Mouse (Mus musculus): ENCODE data around the gene Arhgef25. TPM values are rescaled to one million over a fixed set of nuclear protein-coding genes. Genes with fewer than 3 reads are reported as not detected.

The Arhgef25 gene
- polyA plus RNA-seq, 1 experiment from 2014 or later: 52.6 TPM

DNA sequence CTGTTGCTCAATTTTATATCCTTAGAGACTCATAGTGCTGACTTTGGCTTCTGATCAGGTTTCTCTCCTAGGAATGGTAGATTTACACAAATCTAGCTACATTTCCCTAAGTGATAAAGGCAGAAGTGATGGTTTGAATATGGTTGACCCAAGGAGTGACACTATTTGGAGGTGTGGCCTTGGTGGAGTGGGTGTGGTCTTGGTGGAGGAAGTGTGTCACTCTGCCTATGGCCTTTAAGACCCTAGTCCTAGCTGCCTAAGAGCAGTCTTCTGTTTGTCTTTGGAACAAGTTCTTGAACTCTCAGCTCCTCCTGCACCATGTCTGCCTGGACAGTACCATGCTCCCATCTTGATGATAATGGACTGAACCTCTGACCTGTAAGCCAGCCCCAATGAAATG, 27.3 kb upstream of the Arhgef25 start:
- no peaks in the 10 kb centered on the region for H3K27me3 ChIP-seq
- H3K36me3 ChIP-seq: no peaks in the 10 kb centered on the region
- no peak for ATAC-seq (replicated peaks; ENCODE audit: low FRiP score)
- H3K27ac ChIP-seq: no peak overlapping the region
- H3K4me2 ChIP-seq: no peak overlapping the region
- no peaks in the 10 kb centered on the region for H3K4me1 ChIP-seq
- H3K9me3 ChIP-seq (replicated peaks): no peaks in the 10 kb centered on the region
- H3K9ac ChIP-seq: no peak overlapping the region
- H3K4me3 ChIP-seq (replicated peaks): no peak overlapping the region

- no peak for ATAC-seq (replicated peaks; ENCODE audit: low FRiP score)
- no peaks in the 10 kb centered on the region for H3K27me3 ChIP-seq
- no peak overlapping the region for H3K9ac ChIP-seq
- peaks cover 2% of the 10 kb centered on the region; the same call in 1 of the 2 replicates for H3K4me1 ChIP-seq
- no peak overlapping the region for H3K4me3 ChIP-seq (replicated peaks)
- no peak overlapping the region for H3K27ac ChIP-seq
- H3K9me3 ChIP-seq (replicated peaks): no peaks in the 10 kb centered on the region
- WGBS: 94% methylated on average over 11 of the region's 11 CpGs
- H3K4me2 ChIP-seq: no peak overlapping the region
- H3K36me3 ChIP-seq: no peaks in the 10 kb centered on the region
Observed at GRCm38 (mm10) chr10:127216456-127216855, 26.6 kb upstream of the Arhgef25 start.

DNA sequence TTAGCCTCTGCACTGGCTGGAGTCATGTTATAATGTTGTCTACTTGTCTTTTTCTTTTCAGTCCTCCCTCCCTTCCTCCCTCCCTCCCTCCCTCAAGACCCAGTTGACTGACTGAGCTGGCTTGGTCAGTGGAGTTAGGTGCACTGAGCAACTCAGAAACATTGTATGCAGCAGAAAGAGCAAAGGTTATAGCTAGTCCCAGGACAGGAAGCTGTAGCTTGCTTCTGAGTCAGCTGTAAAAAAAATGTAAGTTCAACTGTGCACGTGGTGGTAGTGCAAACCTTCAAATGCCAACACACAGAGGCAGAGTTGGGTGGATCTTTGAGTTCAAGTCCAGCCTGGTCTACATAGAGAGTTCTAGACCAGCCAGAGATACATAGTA, 24.5 kb upstream of the Arhgef25 start:
- WGBS: 49% methylated on average over 1 of the region's 1 CpGs
- H3K27me3 ChIP-seq: no peaks in the 10 kb centered on the region
- H3K4me3 ChIP-seq (replicated peaks): no peak overlapping the region
- H3K4me2 ChIP-seq: no peak overlapping the region
- peaks cover 19% of the 10 kb centered on the region for H3K4me1 ChIP-seq
- no peak overlapping the region for H3K27ac ChIP-seq
- H3K9me3 ChIP-seq (replicated peaks): no peaks in the 10 kb centered on the region
- no peak for ATAC-seq (replicated peaks; ENCODE audit: low FRiP score)
- H3K36me3 ChIP-seq: no peaks in the 10 kb centered on the region
- no peak overlapping the region for H3K9ac ChIP-seq

DNA sequence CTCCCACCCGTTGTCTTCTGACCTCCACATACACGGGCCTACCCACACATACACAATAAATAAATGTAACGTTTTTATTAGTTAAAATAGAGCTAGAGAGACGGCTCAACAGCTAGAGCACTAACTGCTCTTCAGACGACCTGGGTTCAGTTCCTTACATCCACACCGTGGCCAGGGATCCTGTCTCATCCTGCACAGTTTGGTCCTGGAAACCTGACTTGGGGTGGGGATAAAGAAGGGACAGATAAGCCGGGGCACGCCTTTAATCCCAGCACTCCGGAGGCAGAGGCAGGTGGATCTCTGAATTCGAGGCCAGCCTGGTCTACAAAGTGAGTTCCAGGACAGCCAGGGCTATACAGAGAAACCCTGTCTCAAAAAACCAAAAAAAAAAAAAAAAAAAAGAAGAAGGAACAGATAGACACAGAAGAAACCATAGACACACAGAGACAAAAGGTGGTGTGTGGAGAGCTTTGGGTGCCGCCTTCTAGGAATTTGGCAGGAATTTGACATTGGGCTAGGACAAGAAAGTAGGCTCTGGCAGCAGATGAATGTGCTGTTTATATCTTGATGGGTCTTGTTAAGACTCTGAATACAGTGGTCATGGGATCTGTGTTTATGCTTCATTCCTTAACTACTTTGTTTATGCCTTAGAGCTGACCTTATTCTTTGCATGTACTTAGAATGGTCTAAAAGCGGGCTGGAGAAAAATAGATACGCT, 24.0 kb upstream of the Arhgef25 start:
- H3K4me3 ChIP-seq (replicated peaks): no peak overlapping the region
- peaks cover 21% of the 10 kb centered on the region for H3K4me1 ChIP-seq
- H3K9ac ChIP-seq: no peak overlapping the region
- 72% methylated on average over 13 of the region's 13 CpGs for WGBS
- no peaks in the 10 kb centered on the region for H3K27me3 ChIP-seq
- no peak for ATAC-seq (replicated peaks; ENCODE audit: low FRiP score)
- H3K36me3 ChIP-seq: peaks cover under 1% of the 10 kb centered on the region; the same call in 1 of the 2 replicates
- H3K9me3 ChIP-seq (replicated peaks): no peaks in the 10 kb centered on the region
- H3K4me2 ChIP-seq: no peak overlapping the region
- H3K27ac ChIP-seq: no peak overlapping the region

DNA sequence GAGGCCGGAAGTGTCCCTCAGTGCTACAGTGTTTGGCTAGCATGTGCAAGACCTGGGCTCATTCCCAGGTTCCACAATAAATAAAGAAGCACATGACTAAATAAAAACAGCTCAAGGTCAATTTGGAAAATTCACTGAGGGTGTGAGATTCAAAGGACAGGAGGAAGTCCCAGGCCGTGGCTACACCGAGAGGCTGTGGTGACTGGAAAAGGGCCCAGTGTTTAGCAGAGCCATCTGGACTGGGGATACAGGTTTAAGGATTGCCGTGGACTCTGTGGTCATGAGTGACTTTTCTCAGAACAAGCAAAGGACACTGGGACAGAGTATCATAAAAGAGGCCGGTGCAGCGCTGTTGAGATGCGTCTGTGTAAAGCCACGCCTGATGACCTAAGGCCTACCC, 23.4 kb upstream of the Arhgef25 start:
- H3K9me3 ChIP-seq (replicated peaks): no peaks in the 10 kb centered on the region
- ATAC-seq (replicated peaks; ENCODE audit: low FRiP score): no peak
- H3K4me2 ChIP-seq: no peak overlapping the region
- peaks cover 21% of the 10 kb centered on the region for H3K4me1 ChIP-seq
- H3K27me3 ChIP-seq: no peaks in the 10 kb centered on the region
- WGBS: 78% methylated on average over 8 of the region's 8 CpGs
- no peak overlapping the region for H3K9ac ChIP-seq
- H3K4me3 ChIP-seq (replicated peaks): no peak overlapping the region
- H3K36me3 ChIP-seq: peaks cover 7% of the 10 kb centered on the region
- H3K27ac ChIP-seq: no peak overlapping the region

- peaks cover 20% of the 10 kb centered on the region for H3K36me3 ChIP-seq
- under 1% methylated on average over 47 of the region's 47 CpGs for WGBS
- ATAC-seq (replicated peaks; ENCODE audit: low FRiP score): peak; percentile 97
Observed at GRCm38 (mm10) chr10:127211414-127211854, 21.6 kb upstream of the Arhgef25 start, which contains the start of gene Pip4k2c. TSS of gene Pip4k2c (minus strand) at chr10:127211585.

DNA sequence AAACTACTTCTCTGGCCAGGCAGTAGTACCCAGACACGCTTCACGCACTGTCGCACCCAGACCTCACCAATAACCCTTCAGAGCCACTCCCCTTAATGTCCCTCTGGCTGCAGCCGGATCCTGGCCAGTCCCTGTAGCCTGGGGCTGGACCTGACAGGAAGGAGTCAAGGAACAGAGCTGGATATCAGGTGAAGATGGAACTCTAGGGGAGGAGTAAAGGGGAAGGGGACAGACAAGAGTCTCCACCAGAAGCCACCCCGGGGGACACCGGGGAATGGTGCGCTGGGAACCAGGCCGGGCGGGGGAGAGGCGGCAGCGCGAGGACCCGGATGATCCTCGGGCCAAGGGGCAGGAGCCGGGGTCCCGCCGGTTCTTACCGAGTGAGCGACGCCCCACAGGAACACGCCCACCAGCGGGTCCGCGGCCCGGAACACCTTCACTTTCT, 21.1 kb upstream of the Arhgef25 start:
- peak overlapping the region; percentile 92 for H3K4me2 ChIP-seq
- H3K4me1 ChIP-seq: peaks cover 21% of the 10 kb centered on the region
- H3K9ac ChIP-seq: peak overlapping the region; percentile 75
- H3K27me3 ChIP-seq: no peaks in the 10 kb centered on the region
- under 1% methylated on average over 25 of the region's 25 CpGs for WGBS
- H3K27ac ChIP-seq: peak overlapping the region; percentile 94
- peak; percentile 93 for ATAC-seq (replicated peaks; ENCODE audit: low FRiP score)
- peak overlapping the region; percentile 92 for H3K4me3 ChIP-seq (replicated peaks)
- no peaks in the 10 kb centered on the region for H3K9me3 ChIP-seq (replicated peaks)
- H3K36me3 ChIP-seq: peaks cover 24% of the 10 kb centered on the region

More at GRCm38 (mm10) chr10:127211414-127211854, 21.6 kb upstream of the Arhgef25 start, which contains the start of gene Pip4k2c:
- H3K4me2 ChIP-seq: peak within 1 kb of the TSS; percentile 92
- peak within 1 kb of the TSS; percentile 94 for H3K27ac ChIP-seq
- H3K4me3 ChIP-seq (replicated peaks): peak within 1 kb of the TSS; percentile 92
- peak within 1 kb of the TSS; percentile 75 for H3K9ac ChIP-seq
- no peaks in the 10 kb centered on the region for H3K9me3 ChIP-seq (replicated peaks)
- H3K27me3 ChIP-seq: no peaks in the 10 kb centered on the region
- H3K4me1 ChIP-seq: peaks cover 21% of the 10 kb centered on the region

GRCm38 (mm10) chr10:127209928-127210570, 20.2 kb upstream of the Arhgef25 start:
- no peaks in the 10 kb centered on the region for H3K9me3 ChIP-seq (replicated peaks)
- 79% methylated on average over 13 of the region's 13 CpGs for WGBS
- H3K36me3 ChIP-seq: peaks cover 33% of the 10 kb centered on the region
- ATAC-seq (replicated peaks; ENCODE audit: low FRiP score): no peak
- H3K27me3 ChIP-seq: no peaks in the 10 kb centered on the region
- peak overlapping the region; percentile 75 for H3K9ac ChIP-seq
- peaks cover 21% of the 10 kb centered on the region for H3K4me1 ChIP-seq
- peak overlapping the region; percentile 94 for H3K27ac ChIP-seq
- H3K4me3 ChIP-seq (replicated peaks): peak overlapping the region; percentile 92
- H3K4me2 ChIP-seq: peak overlapping the region; percentile 92

- Histone ChIP-seq H3K4me1 (peaks cover 21% of the 10 kb centered on the region), H3K9me3 (replicated peaks) (no peaks in the 10 kb centered on the region), H3K9ac (no peak overlapping the region), H3K4me3 (replicated peaks) (no peak overlapping the region), H3K4me2 (no peak overlapping the region), H3K27ac (no peak overlapping the region), H3K27me3 (no peaks in the 10 kb centered on the region), H3K36me3 (peaks cover 43% of the 10 kb centered on the region)
- no peak for ATAC-seq (replicated peaks; ENCODE audit: low FRiP score)
- WGBS: 91% methylated on average over 4 of the region's 4 CpGs
Observed at GRCm38 (mm10) chr10:127208921-127209320, 19.0 kb upstream of the Arhgef25 start.

- Histone ChIP-seq H3K4me3 (replicated peaks) (no peak overlapping the region), H3K27me3 (no peaks in the 10 kb centered on the region), H3K27ac (no peak overlapping the region), H3K9me3 (replicated peaks) (no peaks in the 10 kb centered on the region), H3K36me3 (peaks cover 77% of the 10 kb centered on the region), H3K4me1 (peaks cover 12% of the 10 kb centered on the region), H3K9ac (no peak overlapping the region), H3K4me2 (no peak overlapping the region)
- peak; percentile 74 for ATAC-seq (replicated peaks; ENCODE audit: low FRiP score)
- 88% methylated on average over 10 of the region's 10 CpGs for WGBS
Observed at GRCm38 (mm10) chr10:127205373-127205772, 15.5 kb upstream of the Arhgef25 start.

DNA sequence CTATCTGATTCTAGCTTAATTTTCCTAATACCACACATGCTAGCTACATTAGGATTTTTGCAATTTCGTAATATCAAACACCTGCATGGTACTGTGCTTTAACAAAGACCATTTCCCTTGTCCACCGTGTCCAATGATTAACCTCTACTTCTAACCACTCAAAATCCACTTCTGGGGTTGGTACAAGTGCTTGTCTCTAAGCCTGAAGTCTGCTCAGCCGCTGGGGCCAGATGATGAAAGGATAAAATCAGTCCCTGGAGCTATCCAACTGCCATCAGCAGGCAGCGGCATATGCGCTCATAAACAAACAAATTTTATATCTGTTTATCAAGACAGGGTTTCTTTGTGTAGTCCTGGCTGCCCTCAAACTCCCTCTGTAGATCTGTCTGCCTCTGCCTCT, 14.7 kb upstream of the Arhgef25 start:
- no peaks in the 10 kb centered on the region for H3K9me3 ChIP-seq (replicated peaks)
- peaks cover 85% of the 10 kb centered on the region for H3K36me3 ChIP-seq
- no peak overlapping the region for H3K27ac ChIP-seq
- H3K27me3 ChIP-seq: no peaks in the 10 kb centered on the region
- WGBS: 89% methylated on average over 5 of the region's 5 CpGs
- no peak overlapping the region for H3K4me2 ChIP-seq
- no peak overlapping the region for H3K4me3 ChIP-seq (replicated peaks)
- no peak for ATAC-seq (replicated peaks; ENCODE audit: low FRiP score)
- H3K9ac ChIP-seq: no peak overlapping the region
- peaks cover 4% of the 10 kb centered on the region for H3K4me1 ChIP-seq

GRCm38 (mm10) chr10:127203106-127203505, 13.2 kb upstream of the Arhgef25 start:
- no peaks in the 10 kb centered on the region for H3K27me3 ChIP-seq
- no peaks in the 10 kb centered on the region for H3K9me3 ChIP-seq (replicated peaks)
- WGBS: 84% methylated on average over 3 of the region's 3 CpGs
- H3K9ac ChIP-seq: no peak overlapping the region
- H3K4me3 ChIP-seq (replicated peaks): no peak overlapping the region
- no peak overlapping the region for H3K4me2 ChIP-seq
- peaks cover 14% of the 10 kb centered on the region for H3K4me1 ChIP-seq
- H3K36me3 ChIP-seq: peaks cover 90% of the 10 kb centered on the region
- H3K27ac ChIP-seq: no peak overlapping the region
- peak; percentile 60; the same call in 1 of the 2 replicates for ATAC-seq (replicated peaks; ENCODE audit: low FRiP score)

Data from kidney, embryonic 15.5 days (tissue).